Mouse (Mus musculus): ENCODE measurements around the gene Rsrc1.

The Rsrc1 gene

DNA sequence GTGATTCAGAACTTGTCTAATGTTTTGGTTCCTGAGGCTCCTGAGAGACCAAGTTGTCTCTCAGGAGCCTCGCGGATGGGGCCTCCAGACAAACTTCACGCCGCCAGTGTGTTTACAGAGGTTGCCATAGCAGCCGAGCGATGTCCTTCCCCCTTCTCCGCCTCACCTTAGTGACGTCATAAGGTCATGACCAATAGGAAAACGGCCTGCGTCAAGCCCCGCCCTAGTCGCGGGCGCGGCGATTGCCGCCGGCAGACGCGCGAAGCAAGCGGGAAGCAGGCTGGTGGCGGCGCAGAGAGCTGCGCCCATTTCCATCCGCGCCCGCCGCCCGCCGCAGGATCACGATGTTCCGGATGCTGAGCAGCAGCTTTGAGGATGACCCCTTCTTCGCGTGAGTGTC is 392.7 kb downstream of the Rsrc1 start, which contains the start of gene Mlf1:
Gene Mlf1 (plus strand): TSS at position 226 of the 400 bp plus-strand sequence.
- DNase-seq: peak; percentile 89 to 93

DNA sequence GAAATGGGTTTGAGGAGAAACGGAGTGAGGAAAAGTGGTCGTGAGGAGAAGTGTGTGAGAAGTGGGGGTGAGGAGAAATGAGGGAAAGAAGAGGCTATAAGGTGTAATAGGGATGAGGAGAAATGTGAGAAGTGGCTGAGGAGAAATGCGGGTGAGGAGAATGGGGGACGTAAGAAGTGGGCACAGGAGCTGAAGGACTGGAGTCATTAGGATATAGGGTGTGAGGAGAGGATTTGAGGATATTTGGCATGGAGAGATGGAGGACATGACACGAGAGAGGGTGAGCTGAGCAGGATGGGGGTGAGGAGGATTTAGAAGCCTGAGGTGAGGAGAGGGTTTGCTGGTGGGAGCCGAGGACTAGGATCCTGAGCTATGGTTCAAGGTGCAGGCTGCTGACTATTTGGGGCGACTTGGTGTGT is 393.2 kb downstream of the Rsrc1 start:
- DNase-seq: no peak

DNA sequence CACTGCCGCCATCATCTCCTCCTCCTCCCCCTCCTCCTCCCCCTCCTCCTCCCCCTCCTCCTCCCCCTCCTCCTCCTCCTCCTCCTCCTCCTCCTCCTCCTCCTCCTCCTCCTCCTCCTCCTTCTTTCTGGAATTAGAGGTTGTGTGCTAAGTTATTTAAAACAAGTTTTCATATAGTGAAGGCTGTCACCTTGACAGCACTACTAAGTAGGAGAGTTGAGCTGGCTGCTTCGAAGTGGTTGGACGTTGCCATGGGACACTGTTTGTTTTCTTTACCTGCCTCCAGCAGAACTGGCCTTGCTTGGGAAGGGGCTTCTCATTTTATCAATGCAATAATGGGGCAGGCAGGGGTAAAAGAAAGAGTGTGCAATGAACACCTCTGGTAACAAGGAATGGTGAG is 393.9 kb downstream of the Rsrc1 start, which contains the start of gene Gm17402:
Gene Gm17402 (minus strand): TSS at position 101 of the 400 bp plus-strand sequence.
- DNase-seq: no peak

DNA sequence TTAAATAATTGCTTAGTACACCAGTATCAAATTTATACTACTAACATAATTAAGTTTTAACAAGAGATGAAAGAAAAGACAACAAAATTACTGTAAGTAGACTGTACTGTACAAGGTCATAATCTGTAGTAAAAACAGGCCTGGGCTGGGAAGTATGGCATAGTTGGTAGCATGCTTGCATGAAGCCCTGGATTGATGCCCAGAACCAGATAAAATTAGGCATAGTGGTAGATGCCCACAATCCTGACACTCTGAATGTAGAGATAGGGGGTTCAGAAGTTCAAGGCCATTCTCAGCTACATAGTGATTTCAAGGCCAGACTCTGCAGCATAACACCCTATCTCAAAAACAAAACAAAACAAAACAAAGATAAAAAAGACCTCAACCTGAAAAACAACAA is 397.0 kb downstream of the Rsrc1 start:
- no peak for DNase-seq

Data from cerebellum, postnatal 25 days (tissue).